Mouse (Mus musculus) embryonic stem cell, embryonic (primary cell): ENCODE measurements at regions not wholly inside any gene's neighbourhood (a gene's known extent, or its start where the extent isn't known, plus 50 kb on each side); places are given as distances from the start of the nearest gene placed in this dataset.

ENCODE experiments used
- CTCF ChIA-PET, 4 experiments: fragments of 300-600 bp in 2 of 4; fragments of 350-600 bp in 2 of 4; sonication (Branson Sonifier 250); formaldehyde crosslinking; loops; one replicate each; lab custom pipeline; 2022; ENCODE audit warnings: inconsistent platforms in 2 of 4; lab: Charles Lee
- POLR2A ChIA-PET, 4 experiments: fragments of 300-600 bp in 2 of 4; fragments of 350-600 bp in 2 of 4; sonication (Branson Sonifier 250); formaldehyde crosslinking; loops; one replicate each; lab custom pipeline; 2022; ENCODE audit warnings: antibody characterized with exemption in 4 of 4, inconsistent platforms in 1 of 4; lab: Charles Lee

- POLR2A ChIA-PET, result interaction anchor here in 1 of 4 experiments (1.2 kb wide), 1 partner anchor 14 kb away, joined by 3 read pairs; no protein-coding TSS in a partner anchor
- CTCF ChIA-PET, result no interaction called here
Observed at GRCm38 (mm10) chr13:72578416-72578815, 50.2 kb upstream of the Irx2 start.
